Mouse (Mus musculus) frontal cortex, postnatal 36 days (tissue): ENCODE data around the gene Ipo13.

Experiments
- DNase-seq, 2 experiments: peaks; one replicate each; pipeline ENCODE4 v3.0.0; 2022; ENCODE audit warnings: low spot score in 2 of 2

Ipo13 gene

GRCm38 (mm10) chr4:117882701-117883691 lies 31.8 kb downstream of the Ipo13 start, which contains the start of gene B4galt2:
Gene B4galt2, minus strand, starts transcription at chr4:117883487.
- DNase-seq, result peak; percentile 66 to 71

- DNase-seq, result no peak
These were observed 36.1 kb downstream of the Ipo13 start for GRCm38 (mm10) chr4:117878703-117879102.

GRCm38 (mm10) chr4:117878301-117878700 lies 36.5 kb downstream of the Ipo13 start:
- no peak for DNase-seq

- DNase-seq, result no peak
These were observed 41.2 kb downstream of the Ipo13 start for GRCm38 (mm10) chr4:117873615-117874014.

- DNase-seq, result no peak
These were observed 42.3 kb downstream of the Ipo13 start, which contains the start of gene Ccdc24 for GRCm38 (mm10) chr4:117872471-117872886. Gene Ccdc24, minus strand, starts transcription at chr4:117872557.

GRCm38 (mm10) chr4:117871787-117872186 lies 43.0 kb downstream of the Ipo13 start:
- DNase-seq, result no peak

- DNase-seq, result no peak
These were observed 44.4 kb downstream of the Ipo13 start for GRCm38 (mm10) chr4:117870437-117870836.

GRCm38 (mm10) chr4:117869317-117869716 lies 45.5 kb downstream of the Ipo13 start:
- DNase-seq, result no peak

GRCm38 (mm10) chr4:117867823-117868222 lies 47.0 kb downstream of the Ipo13 start:
- peak in 1 of 2 experiments; percentile 52 for DNase-seq

- DNase-seq, result no peak
These were observed 47.8 kb downstream of the Ipo13 start for GRCm38 (mm10) chr4:117867000-117867399.

- no peak for DNase-seq
These were observed 48.7 kb downstream of the Ipo13 start for GRCm38 (mm10) chr4:117866083-117866482.

GRCm38 (mm10) chr4:117862823-117863222 lies 52.0 kb downstream of the Ipo13 start:
- peak in 1 of 2 experiments; percentile 66 for DNase-seq

GRCm38 (mm10) chr4:117860570-117860969 lies 54.2 kb downstream of the Ipo13 start:
- no peak for DNase-seq

GRCm38 (mm10) chr4:117858794-117859193 lies 56.0 kb downstream of the Ipo13 start:
- DNase-seq, result peak; percentile 55 to 57

- DNase-seq, result no peak
These were observed 59.7 kb downstream of the Ipo13 start for GRCm38 (mm10) chr4:117855146-117855545.

GRCm38 (mm10) chr4:117852152-117852868 lies 62.5 kb downstream of the Ipo13 start:
- no peak for DNase-seq

GRCm38 (mm10) chr4:117850871-117851270 lies 63.9 kb downstream of the Ipo13 start:
- no peak for DNase-seq

GRCm38 (mm10) chr4:117850176-117850575 lies 64.6 kb downstream of the Ipo13 start:
- DNase-seq, result no peak

- no peak for DNase-seq
These were observed 65.3 kb downstream of the Ipo13 start for GRCm38 (mm10) chr4:117849506-117849905.

GRCm38 (mm10) chr4:117849063-117849462 lies 65.7 kb downstream of the Ipo13 start:
- DNase-seq, result no peak

GRCm38 (mm10) chr4:117847011-117847410 lies 67.8 kb downstream of the Ipo13 start:
- DNase-seq, result peak in 1 of 2 experiments; percentile 52

- no peak for DNase-seq
These were observed 68.5 kb downstream of the Ipo13 start for GRCm38 (mm10) chr4:117846261-117846660.
